Mouse (Mus musculus) cortical plate, adult 2 months (tissue): ENCODE measurements at regions not wholly inside any gene's neighbourhood (a gene's known extent, or its start where the extent isn't known, plus 50 kb on each side); places are given as distances from the start of the nearest gene placed in this dataset.

Experiments used
- H3K27ac ChIP-seq: fragments of 200-500 bp; 2 replicates; pipeline ENCODE4 v1.5.1; 2012; ENCODE audit warnings: low read length, control low read depth, inconsistent platforms; ENCODE audit not compliant: insufficient read depth
- H3K4me1 ChIP-seq: fragments of 200-500 bp; 2 replicates; pipeline ENCODE4 v1.6.1; 2011; ENCODE audit warnings: low read length; ENCODE audit not compliant: control insufficient read depth, insufficient read depth
- H3K4me3 ChIP-seq: fragments of 200-500 bp; 2 replicates; pipeline ENCODE4 v1.5.1; 2011; ENCODE audit warnings: mild to moderate bottlenecking, low read length, control low read depth; ENCODE audit not compliant: insufficient read depth
- CTCF ChIP-seq: fragments of 200-500 bp; IDR thresholded peaks from 2 replicates; pipeline ENCODE4 v1.5.1; 2011; ENCODE audit warnings: mild to moderate bottlenecking, control low read depth, low read length; ENCODE audit not compliant: insufficient read depth; ENCODE audit errors: extremely low read depth
- POLR2A ChIP-seq: fragments of 200-500 bp; IDR thresholded peaks from 2 replicates; pipeline ENCODE4 v1.6.1; 2011; ENCODE audit warnings: mild to moderate bottlenecking, low read length, control low read depth; ENCODE audit not compliant: insufficient read depth; ENCODE audit errors: extremely low read depth

DNA sequence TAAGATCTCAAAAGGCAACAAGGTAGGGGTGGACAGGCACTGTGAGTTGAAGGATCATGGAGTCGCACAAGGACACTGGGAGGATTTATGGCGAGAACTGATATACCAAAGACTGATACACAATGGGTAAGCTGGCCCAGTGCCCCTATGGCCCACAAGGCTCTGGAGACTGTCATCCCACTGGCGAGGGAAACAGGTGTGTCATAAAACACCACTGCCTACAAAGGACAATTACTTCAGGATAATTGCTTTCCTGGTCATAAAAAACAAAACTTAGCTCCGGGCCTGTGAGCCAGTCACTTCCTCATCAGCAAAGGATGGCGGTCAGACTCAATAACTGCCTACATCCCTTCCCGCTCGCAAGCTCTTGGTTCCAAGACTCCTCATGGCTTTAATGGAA lies 105.3 kb upstream of the Zfp703 start:
- TF ChIP-seq POLR2A = no peak
- no peak for TF ChIP-seq CTCF
- Histone ChIP-seq H3K27ac (no peak overlapping the region), H3K4me1 (no peaks in the 10 kb centered on the region), H3K4me3 (no peak overlapping the region)

DNA sequence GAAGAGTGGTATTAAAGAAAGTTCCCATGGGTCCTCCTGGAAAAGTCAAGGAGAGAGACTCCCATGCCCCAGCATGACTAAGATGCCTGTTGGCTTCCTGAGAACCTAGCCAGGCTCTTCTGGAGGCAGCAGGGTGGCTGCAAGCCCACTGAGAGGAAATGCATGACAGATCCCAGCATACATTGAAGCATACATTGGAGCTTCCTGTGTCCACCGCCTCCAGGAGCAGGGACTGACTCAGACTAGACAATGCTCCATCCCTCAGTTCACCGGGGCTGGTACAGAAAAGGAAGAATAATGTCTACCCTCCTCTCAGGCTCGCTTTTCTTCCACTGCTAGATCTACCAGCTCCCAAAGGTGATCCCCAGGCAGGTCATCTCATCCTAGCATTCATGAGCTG lies 104.7 kb upstream of the Zfp703 start:
- Histone ChIP-seq H3K4me3 (no peak overlapping the region), H3K4me1 (no peaks in the 10 kb centered on the region), H3K27ac (no peak overlapping the region)
- no peak for TF ChIP-seq CTCF
- TF ChIP-seq POLR2A = no peak

DNA sequence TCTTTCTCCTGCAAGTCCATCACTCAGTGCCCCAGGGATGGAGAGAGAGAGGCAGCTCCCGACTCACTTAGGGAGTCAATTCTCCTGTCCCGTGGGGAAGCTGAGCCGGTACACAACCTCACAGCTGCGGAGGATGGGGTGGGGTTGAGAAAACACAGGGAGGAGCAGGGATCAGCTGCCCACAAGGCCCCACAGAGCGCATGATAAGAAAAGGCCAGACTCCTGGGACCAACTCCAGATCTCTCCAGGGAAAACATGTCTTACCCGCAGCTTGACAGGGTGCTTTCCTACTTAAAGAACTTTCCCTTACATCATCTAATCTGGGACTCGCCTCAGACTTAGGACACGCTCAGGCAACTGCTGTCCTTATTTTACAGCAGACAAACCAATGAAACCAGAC lies 104.3 kb upstream of the Zfp703 start:
- Histone ChIP-seq H3K4me3 (no peak overlapping the region), H3K4me1 (no peaks in the 10 kb centered on the region), H3K27ac (no peak overlapping the region)
- TF ChIP-seq CTCF (no peak), POLR2A (no peak)

DNA sequence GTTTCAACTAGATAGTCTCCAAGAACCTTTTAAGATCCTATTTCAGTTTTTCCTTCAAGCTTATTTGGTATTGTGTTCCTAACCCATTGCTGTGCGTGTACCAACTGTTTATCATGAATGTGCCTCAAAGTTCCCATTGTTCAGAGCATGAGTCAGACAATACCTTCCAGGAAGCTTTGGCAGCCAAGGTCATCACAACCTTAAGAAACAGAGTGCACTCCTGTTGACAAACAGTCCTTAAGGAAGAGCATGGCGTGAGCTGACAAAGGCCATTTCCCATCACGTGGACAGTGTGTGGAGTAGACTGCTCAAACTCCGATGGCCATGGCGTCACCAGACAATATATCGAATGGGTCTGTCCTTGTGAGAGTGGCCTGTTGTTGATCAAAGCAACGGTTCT lies 96.9 kb upstream of the Zfp703 start:
- TF ChIP-seq POLR2A (no peak), CTCF (no peak)
- Histone ChIP-seq H3K4me3 (no peak overlapping the region), H3K27ac (no peak overlapping the region), H3K4me1 (no peaks in the 10 kb centered on the region)

DNA sequence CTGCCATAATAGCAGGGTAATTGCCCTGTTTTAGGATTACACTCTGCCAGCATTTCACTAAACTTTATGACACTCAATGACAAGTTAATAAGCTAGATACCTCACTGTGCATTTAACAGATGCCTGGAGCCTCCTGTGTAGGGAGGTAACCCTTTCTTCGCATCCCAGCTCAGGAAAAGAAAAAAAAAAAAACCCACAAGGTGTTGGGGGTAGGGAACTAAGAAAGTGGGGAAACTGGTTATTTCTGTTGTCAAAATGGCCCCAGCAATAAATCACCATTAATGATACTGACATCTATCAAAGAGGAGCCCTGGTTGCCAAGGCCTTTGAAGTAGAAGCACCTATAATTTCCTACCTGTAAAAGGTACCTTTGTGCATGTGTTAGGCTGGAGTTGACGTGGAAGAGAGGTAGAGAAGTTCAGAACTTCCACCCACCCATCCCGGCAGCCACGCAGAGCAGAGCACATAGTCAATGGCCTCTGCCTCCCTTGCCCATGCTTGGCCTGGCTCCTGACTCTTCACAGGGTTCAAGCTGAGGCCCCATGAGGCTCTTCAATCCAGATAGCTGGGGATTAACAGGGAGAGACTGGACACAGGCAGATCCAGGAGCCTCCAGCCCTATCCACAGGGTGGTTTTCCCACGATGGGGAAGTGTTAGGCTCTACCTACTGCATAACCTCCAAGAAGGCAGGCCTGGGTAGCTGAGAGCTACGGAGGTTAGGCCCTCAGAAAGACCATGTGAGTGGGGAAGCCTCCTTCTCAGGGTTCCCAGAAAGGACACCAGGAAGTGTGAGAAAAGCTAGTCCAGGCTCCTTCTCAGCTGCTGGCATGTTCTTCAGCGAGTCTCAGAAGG lies 95.6 kb upstream of the Zfp703 start:
- no peak for TF ChIP-seq CTCF
- H3K4me1 ChIP-seq = no peaks in the 10 kb centered on the region

DNA sequence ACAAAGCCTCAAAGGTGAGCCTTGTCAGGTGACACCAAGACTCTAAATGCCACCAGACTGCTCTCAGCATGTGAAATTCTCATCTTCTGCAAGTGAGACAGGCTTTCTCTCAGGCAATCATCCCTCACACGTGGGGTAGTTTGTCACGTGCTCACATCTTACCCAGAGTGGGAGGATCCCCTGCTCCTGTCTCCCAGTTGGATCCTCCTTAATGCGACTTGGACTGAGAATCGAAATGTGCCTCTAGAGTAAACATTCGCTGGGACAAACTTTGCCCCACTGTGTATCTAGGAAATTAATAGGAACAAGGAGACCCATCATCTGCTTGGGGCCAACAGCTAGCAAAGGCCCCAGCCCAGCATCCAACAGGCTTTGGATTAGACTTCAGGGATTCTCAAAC lies 94.5 kb upstream of the Zfp703 start:
- H3K27ac ChIP-seq = no peak overlapping the region
- TF ChIP-seq CTCF (no peak), POLR2A (no peak)
- no peak overlapping the region for H3K4me3 ChIP-seq
- no peaks in the 10 kb centered on the region for H3K4me1 ChIP-seq

More for the DNA sequence above, 95.6 kb upstream of the Zfp703 start:
- no peak overlapping the region for H3K4me3 ChIP-seq
- H3K27ac ChIP-seq = no peak overlapping the region

DNA sequence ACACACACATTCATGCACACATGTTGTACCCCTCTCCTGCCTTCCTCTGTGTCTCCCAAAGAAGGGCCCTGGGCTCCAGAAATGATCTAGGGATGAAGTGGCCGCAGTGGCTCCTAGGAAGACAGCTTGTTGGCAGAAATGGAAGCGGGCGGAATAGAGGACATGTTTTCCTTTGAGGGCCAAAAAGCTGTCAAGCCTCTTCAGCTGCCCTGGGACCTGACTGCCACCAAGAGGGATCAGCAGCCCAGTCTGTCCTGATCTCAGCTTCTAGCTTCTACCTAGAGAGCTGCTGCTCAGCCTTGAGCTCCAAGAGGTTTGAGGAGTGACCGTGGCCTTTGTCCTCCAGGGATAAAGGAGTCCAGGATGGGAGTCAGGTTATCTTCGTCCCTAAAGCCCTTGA lies 93.8 kb upstream of the Zfp703 start:
- TF ChIP-seq POLR2A = no peak
- TF ChIP-seq CTCF = no peak

DNA sequence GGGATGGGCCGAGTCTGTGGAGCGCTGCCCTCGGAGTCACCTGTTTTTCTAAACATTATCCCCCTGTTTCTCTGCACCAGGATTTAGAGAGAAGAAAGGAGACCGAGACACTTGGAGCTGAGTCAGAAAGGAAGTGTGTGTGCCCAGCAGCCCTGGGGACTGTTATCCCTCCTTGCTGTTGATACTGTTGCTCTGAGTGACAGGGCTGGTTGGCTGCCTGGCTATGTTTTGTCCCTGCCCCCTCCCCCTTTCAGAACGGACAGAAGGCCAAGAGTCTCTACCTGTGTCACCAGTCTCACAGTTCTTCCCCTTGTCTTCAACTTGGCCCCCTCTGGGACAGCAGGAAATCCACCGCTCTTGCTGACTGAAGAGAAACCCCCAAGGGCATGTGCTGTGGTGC lies 93.4 kb upstream of the Zfp703 start:
- Histone ChIP-seq H3K4me3 (no peak overlapping the region), H3K27ac (no peak overlapping the region), H3K4me1 (no peaks in the 10 kb centered on the region)
- TF ChIP-seq POLR2A (no peak), CTCF (no peak)

More for the DNA sequence above, 93.8 kb upstream of the Zfp703 start:
- H3K4me1 ChIP-seq = no peaks in the 10 kb centered on the region
- H3K4me3 ChIP-seq = no peak overlapping the region
- no peak overlapping the region for H3K27ac ChIP-seq

DNA sequence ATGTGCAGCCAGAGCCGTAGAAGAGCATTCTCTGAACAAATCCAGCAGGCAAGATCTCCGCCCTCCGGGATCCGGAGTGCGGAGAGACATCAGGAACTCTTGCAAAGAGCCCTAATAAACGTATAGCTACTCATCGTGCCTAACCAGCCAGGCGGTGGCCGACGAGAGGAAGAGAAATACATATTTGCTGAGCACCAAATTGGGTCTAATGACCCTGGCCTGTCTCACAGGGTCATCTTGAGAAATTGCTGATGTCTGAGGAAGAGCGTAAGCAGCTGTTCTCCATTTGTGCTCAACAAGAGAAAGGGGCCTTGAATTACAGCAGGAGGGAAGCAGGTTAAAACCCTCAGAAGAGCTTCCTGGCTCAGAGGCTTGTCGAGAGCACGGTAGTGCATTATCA lies 92.8 kb upstream of the Zfp703 start:
- no peaks in the 10 kb centered on the region for H3K4me1 ChIP-seq
- no peak overlapping the region for H3K4me3 ChIP-seq
- TF ChIP-seq POLR2A (no peak), CTCF (no peak)
- no peak overlapping the region for H3K27ac ChIP-seq

DNA sequence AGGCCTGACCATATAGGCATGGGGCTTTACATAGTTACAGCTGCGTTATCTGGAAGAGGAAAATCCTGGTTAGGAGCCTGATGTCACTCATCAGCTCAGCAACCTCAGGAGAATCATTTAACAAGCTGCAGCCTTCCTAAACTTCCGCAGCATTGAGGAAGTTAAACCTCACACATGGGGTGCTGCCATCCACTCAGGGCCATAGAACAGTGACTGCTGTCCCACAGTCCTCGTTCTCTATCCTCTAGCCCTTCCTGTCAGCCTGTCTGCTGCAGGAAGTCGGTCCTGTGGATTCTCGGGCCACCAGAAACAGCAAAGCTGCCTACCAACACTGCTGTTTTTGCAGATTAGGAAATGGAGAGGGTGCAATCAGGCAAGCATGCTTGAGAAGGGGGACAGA lies 91.8 kb upstream of the Zfp703 start:
- H3K27ac ChIP-seq = no peak overlapping the region
- no peaks in the 10 kb centered on the region for H3K4me1 ChIP-seq
- TF ChIP-seq CTCF (no peak), POLR2A (no peak)
- no peak overlapping the region for H3K4me3 ChIP-seq
